Comparison of ENCODE assay signal across 15 mouse cellular contexts in the genomic region with DNA sequence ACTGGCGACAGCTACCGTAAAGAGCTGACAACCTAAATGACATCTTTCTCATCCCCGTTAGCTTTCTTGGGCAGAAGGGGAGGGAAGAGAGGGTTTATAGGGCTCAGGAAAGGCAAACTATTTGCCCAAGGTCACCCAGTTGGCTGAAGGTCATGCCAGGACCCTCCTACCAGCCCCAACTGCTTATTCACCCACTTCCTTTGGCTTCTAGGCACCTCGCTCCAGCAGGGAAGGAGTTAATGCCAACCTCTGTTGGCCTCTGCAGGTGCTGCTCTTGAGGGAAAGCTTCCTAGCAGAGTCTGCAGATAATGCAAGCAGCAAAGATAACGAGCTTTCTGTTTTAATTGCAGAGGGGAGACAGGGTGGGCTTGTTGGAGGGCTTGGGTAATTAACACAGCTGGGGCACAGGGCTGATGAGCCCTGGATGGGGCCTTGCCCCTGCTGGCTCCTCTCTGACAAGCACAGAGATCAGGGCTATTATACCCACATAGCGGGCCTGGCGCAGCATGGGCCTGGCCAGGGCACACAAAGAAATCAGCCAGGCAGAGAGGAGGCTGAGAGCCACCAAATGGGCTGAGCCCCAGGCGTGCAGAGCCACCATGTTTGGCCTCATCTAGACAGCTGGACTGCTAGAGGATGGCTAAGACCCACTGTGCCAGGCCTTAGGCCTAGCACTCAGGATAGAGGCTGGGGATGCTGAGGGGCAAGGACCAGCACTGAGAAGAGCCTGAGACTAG. TPM values are rescaled to one million over a fixed set of nuclear protein-coding genes. Genes with fewer than 3 reads are reported as not detected.
A peak's percentile ranks its signal among the peaks of the same experiment; 100 is the strongest.
DNase-seq lines count a peak whose midpoint lies in the region; ATAC-seq lines count a peak whose summit lies in the region.
"Had no signal": no experiment of that assay in that cellular context is flagged by ENCODE, and none has a peak within 500 bp of the region (broad histone marks: within the 10 kb centered on the region; RNA-seq: fewer than 3 reads in every experiment).

No protein-coding gene starts in this region.

- no peak overlapping the region for H3K9ac ChIP-seq in forebrain, embryonic 15.5 days (replicated peaks)
- H3K9ac ChIP-seq in neural tube, embryonic 15.5 days (replicated peaks) = no peak overlapping the region
- H3K9ac ChIP-seq: lung, embryonic 15.5 days; stomach, embryonic 15.5 days had no signal

- H3K9me3 ChIP-seq in forebrain, embryonic 15.5 days = no peaks in the 10 kb centered on the region
- H3K9me3 ChIP-seq in midbrain, embryonic 10.5 days (replicated peaks) = no peaks in the 10 kb centered on the region
- H3K9me3 ChIP-seq in neural tube, embryonic 15.5 days (replicated peaks) = no peaks in the 10 kb centered on the region
- no peaks in the 10 kb centered on the region for H3K9me3 ChIP-seq in limb, embryonic 10.5 days (replicated peaks)
- H3K9me3 ChIP-seq: lung, embryonic 15.5 days; stomach, embryonic 15.5 days had no signal

- WGBS in forebrain, embryonic 15.5 days = 32% methylated on average over 8 of the region's 8 CpGs
- WGBS in midbrain, embryonic 10.5 days = 57% methylated on average over 8 of the region's 8 CpGs
- WGBS in neural tube, embryonic 15.5 days = 37% methylated on average over 8 of the region's 8 CpGs
- WGBS in limb, embryonic 10.5 days = 73% methylated on average over 8 of the region's 8 CpGs

- DNase-seq in cerebellum, postnatal 10 days = peak; percentile 41 to 61
- no peak for DNase-seq in cerebellum, adult 8-10 months
- no peak for DNase-seq in midbrain, embryonic 10.5 days (ENCODE audit: low spot score)
- no peak for DNase-seq in kidney, postnatal 25 days
- no peak for DNase-seq in limb, embryonic 10.5 days (ENCODE audit: low spot score)
- no peak for DNase-seq in adrenal gland, adult 18-20 months (ENCODE audit: low spot score in 2 of 2)
- DNase-seq: adrenal gland, postnatal 10 days; gastrocnemius, adult 2 months; kidney, postnatal 10 days; liver; thymus, postnatal 4 days had no signal

- H3K4me3 ChIP-seq in forebrain, embryonic 15.5 days = no peak overlapping the region
- no peak overlapping the region for H3K4me3 ChIP-seq in midbrain, embryonic 10.5 days
- no peak overlapping the region for H3K4me3 ChIP-seq in neural tube, embryonic 15.5 days (replicated peaks)
- H3K4me3 ChIP-seq in limb, embryonic 10.5 days = no peak overlapping the region
- H3K4me3 ChIP-seq: gastrocnemius, adult 2 months; lung, embryonic 15.5 days; stomach, embryonic 15.5 days had no signal

- H3K4me1 ChIP-seq in forebrain, embryonic 15.5 days = peaks cover 25% of the 10 kb centered on the region
- peaks cover 9% of the 10 kb centered on the region for H3K4me1 ChIP-seq in midbrain, embryonic 10.5 days
- H3K4me1 ChIP-seq in neural tube, embryonic 15.5 days = peaks cover 20% of the 10 kb centered on the region
- H3K4me1 ChIP-seq in limb, embryonic 10.5 days = peaks cover 6% of the 10 kb centered on the region

- peak overlapping the region; percentile 76 for H3K27ac ChIP-seq in forebrain, embryonic 15.5 days (replicated peaks)
- H3K27ac ChIP-seq in midbrain, embryonic 10.5 days (replicated peaks) = peak overlapping the region; percentile 68; the same call in 1 of the 2 replicates
- peak overlapping the region; percentile 63 for H3K27ac ChIP-seq in neural tube, embryonic 15.5 days (replicated peaks)
- no peak overlapping the region for H3K27ac ChIP-seq in limb, embryonic 10.5 days
- H3K27ac ChIP-seq: gastrocnemius, adult 2 months; lung, embryonic 15.5 days; stomach, embryonic 15.5 days had no signal

- no peaks in the 10 kb centered on the region for H3K36me3 ChIP-seq in forebrain, embryonic 15.5 days
- H3K36me3 ChIP-seq in midbrain, embryonic 10.5 days = no peaks in the 10 kb centered on the region
- no peaks in the 10 kb centered on the region for H3K36me3 ChIP-seq in neural tube, embryonic 15.5 days
- H3K36me3 ChIP-seq in limb, embryonic 10.5 days = no peaks in the 10 kb centered on the region
- H3K36me3 ChIP-seq: lung, embryonic 15.5 days; stomach, embryonic 15.5 days had no signal

- H3K27me3 ChIP-seq in forebrain, embryonic 15.5 days = no peaks in the 10 kb centered on the region
- H3K27me3 ChIP-seq in midbrain, embryonic 10.5 days (ENCODE audit: low read depth, poor library complexity, severe bottlenecking) = no peaks in the 10 kb centered on the region
- H3K27me3 ChIP-seq in neural tube, embryonic 15.5 days (replicated peaks) = no peaks in the 10 kb centered on the region
- H3K27me3 ChIP-seq in limb, embryonic 10.5 days (ENCODE audit: low read depth, poor library complexity, severe bottlenecking) = no peaks in the 10 kb centered on the region
- H3K27me3 ChIP-seq: lung, embryonic 15.5 days; stomach, embryonic 15.5 days had no signal

- peak; percentile 88 for ATAC-seq in forebrain, embryonic 15.5 days (replicated peaks)
- ATAC-seq in neural tube, embryonic 15.5 days (ENCODE audit: low FRiP score) = peak; percentile 67

- no peak overlapping the region for H3K4me2 ChIP-seq in forebrain, embryonic 15.5 days (replicated peaks)
- no peak overlapping the region for H3K4me2 ChIP-seq in neural tube, embryonic 15.5 days
- H3K4me2 ChIP-seq: lung, embryonic 15.5 days; stomach, embryonic 15.5 days had no signal

RNA-seq across cellular contexts. Expression of a gene that starts 38.5 kb away (rescaled TPM):
- 48.1 and 51.1 TPM in 2 replicates for polyA plus RNA-seq in forebrain, embryonic 15.5 days (2015; fragmentation: Nextera tagmentation; extraction: Ambion mirVana)
- 14.5 and 16.5 TPM in 2 replicates for polyA plus RNA-seq in midbrain, embryonic 10.5 days (2016; fragmentation: Nextera tagmentation; extraction: Ambion mirVana)
- 40.8 and 44.1 TPM in 2 replicates for polyA plus RNA-seq in neural tube, embryonic 15.5 days (2015; fragmentation: Nextera tagmentation; extraction: Ambion mirVana)
- polyA plus RNA-seq in limb, embryonic 10.5 days (2016; fragmentation: Nextera tagmentation; extraction: Ambion mirVana) = 16.1 and 18.3 TPM in 2 replicates
- total RNA-seq in adrenal gland, adult 18-20 months (2021) = 10 to 100 TPM; 11.2 to 15.3 TPM

Comparison
In these comparisons a context has a peak if more than half of its experiments do, and no peak if none do; other contexts are left out.
1. DNase-seq: peak in cerebellum, postnatal 10 days (2 of 2); none in cerebellum, adult 8-10 months (single experiment), midbrain, embryonic 10.5 days (single experiment), kidney, postnatal 25 days (0 of 2), limb, embryonic 10.5 days (single experiment) and adrenal gland, adult 18-20 months (0 of 2).